Mouse (Mus musculus) lung, adult 2 months (tissue): Measurements from ENCODE around the gene Fam160a2.

Experiments
- CTCF ChIP-seq: fragments of 200-500 bp; IDR thresholded peaks from 2 replicates; pipeline ENCODE4 v1.5.1; 2011; ENCODE audit warnings: mild to moderate bottlenecking, low read length, control low read depth; ENCODE audit not compliant: insufficient read depth
- POLR2A ChIP-seq: fragments of 200-500 bp; IDR thresholded peaks from 2 replicates; pipeline ENCODE4 v1.6.1; 2011; ENCODE audit warnings: low read depth, mild to moderate bottlenecking, control low read depth, low read length, borderline replicate concordance; ENCODE audit errors: extremely low read depth

- TF ChIP-seq POLR2A (no peak), CTCF (no peak)
Observed at GRCm38 (mm10) chr7:105390236-105390635, 9.6 kb downstream of the Fam160a2 start.
